Mouse (Mus musculus) embryonic stem cell, embryonic (primary cell): ENCODE results near the gene Nsun2.

Experiments used
- CTCF ChIA-PET, 4 experiments: fragments of 300-600 bp in 2 of 4; fragments of 350-600 bp in 2 of 4; sonication (Branson Sonifier 250); formaldehyde crosslinking; loops; one replicate each; lab custom pipeline; 2022; ENCODE audit warnings: inconsistent platforms in 2 of 4; lab: Charles Lee
- POLR2A ChIA-PET, 4 experiments: fragments of 300-600 bp in 2 of 4; fragments of 350-600 bp in 2 of 4; sonication (Branson Sonifier 250); formaldehyde crosslinking; loops; one replicate each; lab custom pipeline; 2022; ENCODE audit warnings: antibody characterized with exemption in 4 of 4, inconsistent platforms in 1 of 4; lab: Charles Lee

The Nsun2 gene

DNA sequence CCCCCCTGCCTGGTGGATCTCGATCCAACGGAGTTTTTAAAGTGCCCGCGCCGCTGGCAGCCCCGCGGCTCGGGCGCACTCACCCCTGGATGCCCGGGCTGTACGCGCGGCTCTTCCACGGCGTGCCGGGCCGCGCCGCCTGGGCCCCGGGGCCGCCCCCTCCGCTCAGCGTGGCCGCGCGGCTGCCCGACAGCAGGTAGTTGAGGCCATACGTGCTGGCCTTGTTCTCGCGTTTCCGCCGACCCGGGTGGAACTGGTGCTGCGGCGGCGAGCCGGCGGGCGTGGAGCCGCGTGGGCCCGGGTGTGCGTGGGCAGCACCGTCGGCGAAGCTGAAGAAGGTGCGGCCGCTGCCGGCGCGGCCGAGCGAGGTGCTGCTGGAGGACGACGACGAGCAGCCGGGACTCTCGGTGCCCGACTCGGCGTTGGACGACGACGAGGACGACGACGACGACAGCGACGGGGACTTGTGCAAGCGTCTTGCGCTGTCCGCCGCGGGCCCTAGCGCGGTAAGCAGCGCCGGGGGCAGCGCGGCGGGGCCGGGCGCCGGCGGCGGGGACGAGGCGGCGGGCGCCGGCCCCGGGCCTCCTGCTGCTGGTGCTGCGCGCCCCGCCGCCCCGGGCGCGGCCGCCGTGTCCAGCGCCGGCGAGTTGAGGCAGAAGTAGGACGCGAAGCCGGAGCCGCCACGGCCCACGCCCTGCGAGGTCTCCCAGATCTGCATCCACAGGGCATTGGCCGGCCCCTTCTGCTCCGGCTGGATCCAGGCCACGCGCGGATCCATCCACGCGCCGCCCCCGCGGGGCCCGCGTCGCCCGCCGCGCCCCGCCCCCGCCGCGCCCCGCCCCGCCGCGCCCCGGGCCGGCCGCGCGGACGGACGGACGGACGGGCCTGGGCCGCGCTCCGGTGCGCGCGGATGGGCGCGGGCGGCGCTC, at the start of gene Nsun2:
Gene Nsun2, plus strand, starts transcription at position 342 of the 929 bp plus-strand sequence.
- POLR2A ChIA-PET = interaction anchor here in 1 of 4 experiments (1.5 kb wide), 2 partner anchors 14 to 78 kb away, joined by 6 to 8 read pairs; partner anchors contain the start of gene Srd5a1
- CTCF ChIA-PET = no interaction called here

- CTCF ChIA-PET = interaction anchor here (0.6 to 1.1 kb wide), 15 partner anchors 8 to 486 kb away, joined by 3 to 8 read pairs (median 3); partner anchors contain the start of gene Adcy2 (in 2 of the 4)
- POLR2A ChIA-PET = interaction anchor here in 1 of 4 experiments (0.6 to 0.9 kb wide), 2 partner anchors 9 to 43 kb away, joined by 3 to 5 read pairs; no protein-coding TSS in a partner anchor
Measured at GRCm38 (mm10) chr13:69485326-69485725, 48.2 kb upstream of the Nsun2 start.

DNA sequence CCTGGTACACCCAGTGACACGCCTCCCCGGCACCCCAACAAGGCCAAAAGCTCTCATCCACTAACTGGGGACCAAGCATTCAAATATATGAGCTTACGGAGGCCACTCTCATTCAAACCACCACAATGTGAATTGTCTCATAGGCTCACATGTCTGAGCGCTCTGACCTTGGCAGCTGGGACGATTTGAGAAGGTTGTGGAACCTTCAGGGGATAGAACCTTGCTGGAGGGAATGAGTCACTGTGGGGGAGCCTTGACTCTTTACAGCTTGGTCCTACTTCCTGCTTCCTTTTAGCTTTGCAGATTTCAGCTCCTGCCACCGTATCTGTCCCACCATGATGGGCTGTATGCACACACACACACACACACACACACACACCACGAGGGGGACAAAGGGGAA, 47.7 kb upstream of the Nsun2 start:
- ChIA-PET POLR2A (interaction anchor here in 1 of 4 experiments (0.6 to 0.9 kb wide), 2 partner anchors 8 to 38 kb away, joined by 3 read pairs; no protein-coding TSS in a partner anchor), CTCF (interaction anchor here (0.6 to 1.3 kb wide), 11 partner anchors 8 to 487 kb away, joined by 3 to 8 read pairs (median 3); partner anchors contain the start of gene Adcy2 (in 1 of the 4))

DNA sequence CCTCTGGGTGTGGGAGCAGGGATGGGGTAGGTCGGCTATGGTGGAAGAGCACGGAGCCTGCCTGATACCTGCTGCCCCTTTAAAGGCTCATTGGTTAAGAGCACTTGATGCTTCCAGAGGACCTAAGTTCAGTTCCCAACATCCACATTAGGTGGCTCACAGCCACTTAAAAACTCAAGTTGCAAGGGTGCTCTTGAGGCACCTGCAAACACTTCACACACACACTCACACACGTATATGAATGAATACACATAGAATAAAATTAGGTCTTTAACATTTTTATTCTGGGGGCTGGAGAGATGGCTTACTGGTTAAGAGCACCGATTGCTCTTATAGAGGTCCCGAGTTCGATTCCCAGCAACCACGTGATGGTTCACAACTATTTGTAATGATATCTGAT, 46.4 kb upstream of the Nsun2 start:
- POLR2A ChIA-PET = interaction anchor here in 1 of 4 experiments (1.0 kb wide), 1 partner anchor 59 kb away, joined by 3 read pairs; no protein-coding TSS in a partner anchor
- CTCF ChIA-PET = interaction anchor here in 2 of 4 experiments (0.6 to 1.3 kb wide), 3 partner anchors 27 to 400 kb away, joined by 3 to 7 read pairs (median 4); no protein-coding TSS in a partner anchor

DNA sequence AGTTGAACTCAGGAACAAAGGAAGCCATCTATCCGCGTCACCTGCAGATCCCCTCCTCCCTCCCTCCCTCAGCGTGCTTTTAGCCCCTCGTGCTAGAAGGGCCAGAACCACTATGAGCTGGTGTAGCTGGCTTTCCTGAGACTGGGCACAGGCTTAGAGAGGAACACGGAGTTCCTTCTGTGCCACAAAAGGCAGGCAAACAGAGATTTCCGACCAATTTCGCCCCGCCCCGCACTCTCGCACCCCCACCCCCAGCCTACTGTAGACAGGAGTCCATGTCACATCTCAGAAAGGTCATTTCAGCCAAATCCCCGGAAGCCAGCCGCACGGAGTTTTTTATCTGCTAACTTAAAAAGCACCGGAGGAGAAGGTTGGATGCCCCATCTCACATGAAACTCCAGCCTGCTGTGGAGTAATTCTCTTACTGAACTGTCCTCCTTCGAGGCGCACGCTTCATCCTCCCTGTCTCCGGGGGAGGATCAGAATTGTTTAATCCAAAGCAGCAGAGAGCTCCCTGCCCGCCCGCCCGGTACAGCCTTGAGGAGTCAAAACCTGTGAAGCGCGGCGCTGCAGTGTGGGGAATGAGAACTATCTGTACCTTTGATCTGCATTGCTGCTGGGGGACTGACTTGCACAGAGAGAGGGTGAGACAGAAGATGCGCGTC, 45.8 kb upstream of the Nsun2 start:
- POLR2A ChIA-PET = interaction anchor here in 1 of 4 experiments (1.1 kb wide), 1 partner anchor 123 kb away, joined by 3 read pairs; the partner anchor contains the start of gene Srd5a1
- CTCF ChIA-PET = interaction anchor here in 3 of 4 experiments (0.6 to 1.7 kb wide), 7 partner anchors 21 to 846 kb away, joined by 3 to 6 read pairs (median 4); no protein-coding TSS in a partner anchor

GRCm38 (mm10) chr13:69488565-69489255, 44.8 kb upstream of the Nsun2 start:
- POLR2A ChIA-PET = interaction anchor here in 1 of 4 experiments (0.6 to 1.1 kb wide), 2 partner anchors 122 to 144 kb away, joined by 3 read pairs; partner anchors contain the start of gene Srd5a1
- CTCF ChIA-PET = interaction anchor here in 3 of 4 experiments (0.7 to 1.7 kb wide), 5 partner anchors 20 to 847 kb away, joined by 3 to 6 read pairs (median 4); no protein-coding TSS in a partner anchor

DNA sequence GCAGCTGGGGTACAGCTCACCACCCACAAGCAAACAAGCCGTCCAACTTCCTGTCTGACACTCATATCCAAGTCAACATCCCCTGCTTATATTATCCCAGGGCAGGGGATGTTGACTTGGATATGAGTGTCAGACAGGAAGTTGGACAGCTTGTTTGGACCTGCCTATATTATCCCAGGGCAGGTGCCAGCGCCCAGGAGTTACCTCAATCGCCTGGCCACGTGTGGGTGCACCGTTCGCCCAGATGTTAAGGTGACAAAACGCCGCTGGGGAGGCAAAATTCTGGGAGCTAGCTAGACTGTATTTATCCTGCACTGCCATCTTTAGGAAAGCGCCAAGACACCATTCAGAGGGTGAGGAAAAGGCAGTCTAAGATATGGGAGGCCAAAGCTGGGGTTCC, 43.8 kb upstream of the Nsun2 start:
- POLR2A ChIA-PET = interaction anchor here in 2 of 4 experiments (0.6 to 1.1 kb wide), 3 partner anchors 11 to 420 kb away, joined by 3 to 4 read pairs (median 3); partner anchors contain the start of gene Tent4a (in 1 of the 2)
- CTCF ChIA-PET = interaction anchor here in 1 of 4 experiments (0.6 kb wide), 1 partner anchor 55 kb away, joined by 3 read pairs; no protein-coding TSS in a partner anchor

DNA sequence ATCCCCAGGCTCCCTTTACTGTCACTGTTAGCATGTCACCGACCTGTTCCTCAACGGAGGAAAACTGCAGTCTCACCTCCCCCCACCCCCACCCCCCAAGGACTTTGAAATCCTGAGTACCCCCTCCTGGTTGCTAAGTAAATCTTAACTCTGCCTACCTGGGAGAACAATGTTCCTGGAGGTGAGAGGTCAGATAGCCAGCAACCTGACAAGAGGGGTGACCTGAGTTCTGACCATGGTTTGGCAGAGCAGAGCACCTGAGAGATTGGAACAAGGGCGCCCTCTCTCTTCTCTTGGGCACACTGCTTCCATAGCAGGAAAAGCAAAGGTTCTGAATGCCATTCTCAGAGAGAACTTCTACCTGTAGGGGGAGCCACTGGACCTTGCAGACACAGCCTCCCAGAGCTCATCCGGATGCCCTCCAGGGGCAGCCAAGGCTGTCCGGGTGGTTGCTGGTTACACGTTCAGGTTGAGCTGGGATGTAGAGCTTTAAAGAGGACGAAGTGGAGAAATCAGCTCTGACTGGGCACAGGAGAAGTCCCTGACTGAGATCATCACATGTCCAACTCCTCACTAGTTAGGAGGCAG, 40.6 kb upstream of the Nsun2 start:
- POLR2A ChIA-PET = interaction anchor here in 2 of 4 experiments (0.6 to 1.4 kb wide), 5 partner anchors 17 to 45 kb away, joined by 3 to 4 read pairs (median 3); no protein-coding TSS in a partner anchor

GRCm38 (mm10) chr13:69498276-69498675, 35.3 kb upstream of the Nsun2 start:
- ChIA-PET POLR2A (no interaction called here), CTCF (no interaction called here)

More for the DNA sequence above, 40.6 kb upstream of the Nsun2 start:
- CTCF ChIA-PET = interaction anchor here (0.5 to 3.2 kb wide), 37 partner anchors 9 to 1649 kb away, joined by 3 to 29 read pairs (median 3); partner anchors contain the start of genes Srd5a1 (in 1 of the 4) and Ube2ql1 (in 1 of the 4)

DNA sequence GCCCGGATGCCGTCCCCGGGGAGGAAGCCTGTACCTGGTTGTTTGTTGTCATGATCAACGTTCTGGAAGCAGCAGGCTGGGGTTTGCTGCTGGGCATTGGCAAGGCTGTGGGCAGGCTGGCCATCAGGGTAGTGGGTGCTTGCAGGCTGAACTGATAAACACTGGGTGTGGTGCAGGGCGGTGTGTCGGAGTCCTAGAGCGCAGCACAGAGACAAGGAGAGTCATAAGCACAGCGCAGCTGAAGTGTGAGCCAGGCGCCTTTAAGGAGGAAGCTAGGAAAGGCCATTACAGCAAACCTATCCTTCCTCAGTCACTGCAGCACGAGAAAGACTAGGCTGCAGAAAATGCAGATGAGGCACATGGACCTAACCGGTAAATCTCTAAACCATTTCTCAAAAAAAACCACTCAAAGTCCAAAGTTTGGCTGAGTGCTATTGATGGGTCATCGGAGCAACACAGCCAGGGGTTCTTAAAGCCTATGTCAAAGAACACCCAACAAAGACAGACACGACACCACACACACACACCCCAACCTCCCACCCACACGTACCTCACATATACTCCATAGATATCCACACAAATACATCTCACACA, 31.3 kb upstream of the Nsun2 start:
- ChIA-PET POLR2A (no interaction called here), CTCF (interaction anchor here in 1 of 4 experiments (1.1 kb wide), 1 partner anchor 9 kb away, joined by 3 read pairs; no protein-coding TSS in a partner anchor)

- CTCF ChIA-PET = interaction anchor here in 1 of 4 experiments (1.1 kb wide), 1 partner anchor 8 kb away, joined by 3 read pairs; no protein-coding TSS in a partner anchor
Measured at GRCm38 (mm10) chr13:69502863-69503262, 30.7 kb upstream of the Nsun2 start.

GRCm38 (mm10) chr13:69506341-69507086, 27.0 kb upstream of the Nsun2 start:
- POLR2A ChIA-PET = interaction anchor here in 1 of 4 experiments (4.3 kb wide), 1 partner anchor 17 kb away, joined by 28 read pairs; no protein-coding TSS in a partner anchor
- CTCF ChIA-PET = no interaction called here

More at GRCm38 (mm10) chr13:69502863-69503262, 30.7 kb upstream of the Nsun2 start:
- POLR2A ChIA-PET = no interaction called here

DNA sequence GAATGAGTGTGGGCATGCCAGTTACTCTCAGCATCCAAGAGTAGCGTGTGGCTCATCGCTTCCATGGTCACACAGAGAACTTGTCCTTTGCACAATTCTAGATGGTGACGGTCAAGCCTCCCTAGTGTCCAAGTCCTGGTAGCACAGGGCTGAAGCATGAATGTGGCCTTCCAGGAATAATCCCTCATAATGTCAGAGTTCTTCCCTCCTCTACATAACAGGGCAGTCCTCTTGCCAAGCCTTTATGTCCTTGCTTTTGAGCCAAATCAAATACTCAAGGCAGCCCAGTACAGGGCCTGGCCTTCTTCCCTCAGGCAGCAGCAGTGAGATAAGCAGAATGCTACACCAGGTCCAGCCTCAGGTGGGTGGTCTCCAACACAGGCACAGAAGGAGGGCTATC, 25.9 kb upstream of the Nsun2 start:
- ChIA-PET CTCF (interaction anchor here in 2 of 4 experiments (0.6 to 2.7 kb wide), 3 partner anchors 22 to 147 kb away, joined by 3 to 18 read pairs (median 3); no protein-coding TSS in a partner anchor), POLR2A (interaction anchor here in 1 of 4 experiments (4.3 kb wide), 1 partner anchor 16 kb away, joined by 28 read pairs; no protein-coding TSS in a partner anchor)

DNA sequence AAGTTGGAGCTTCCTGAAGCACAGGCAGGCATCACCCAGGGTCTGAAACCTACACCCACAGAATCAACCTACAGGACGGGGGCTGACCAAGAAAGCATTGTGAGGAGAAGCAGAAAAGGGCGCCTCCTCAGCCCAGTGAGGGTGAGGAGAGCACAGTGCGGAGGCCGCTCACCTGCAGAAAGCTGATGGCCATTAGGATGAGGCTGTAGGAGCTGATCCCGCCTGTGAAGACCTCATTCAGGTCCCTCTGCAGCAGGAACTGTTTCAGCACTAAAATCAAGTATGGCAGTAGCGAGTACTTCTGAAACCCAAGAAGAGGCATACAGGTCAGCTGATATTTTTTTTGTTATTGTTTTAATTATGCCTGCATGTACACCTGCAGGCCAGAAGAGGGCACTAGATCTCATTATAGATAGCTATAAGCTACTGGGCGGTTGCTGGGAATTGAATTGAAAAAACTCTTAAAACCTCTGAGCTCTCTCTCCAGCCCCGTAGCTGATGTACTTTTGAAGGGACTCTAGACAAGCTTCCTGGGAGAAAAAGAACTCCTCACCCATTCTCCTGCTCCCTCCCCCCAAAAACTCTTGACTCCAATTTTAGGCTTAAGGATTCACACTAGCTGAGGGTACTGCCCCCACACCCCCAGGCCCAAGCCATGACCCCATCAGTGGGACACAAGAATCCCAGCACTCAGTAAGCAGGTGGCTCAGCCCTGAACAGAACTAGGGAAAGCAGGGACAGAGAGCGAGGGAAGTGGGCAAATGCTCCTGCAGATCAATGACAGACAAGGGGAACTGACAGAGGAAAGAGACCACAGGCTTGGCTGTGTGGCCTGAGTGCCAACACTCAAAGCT, 23.9 kb upstream of the Nsun2 start:
- CTCF ChIA-PET = interaction anchor here (0.6 to 2.7 kb wide), 46 partner anchors 8 to 1078 kb away, joined by 3 to 29 read pairs (median 4); partner anchors contain the start of gene Srd5a1 (in 1 of the 4)

More for the DNA sequence above, 23.9 kb upstream of the Nsun2 start:
- POLR2A ChIA-PET = interaction anchor here in 3 of 4 experiments (0.5 to 4.3 kb wide), 9 partner anchors 10 to 252 kb away, joined by 3 to 28 read pairs (median 6); partner anchors contain the start of gene Srd5a1 (in 2 of the 3)
